ENCODE assay signal across 18 mouse cellular contexts in the genomic region with DNA sequence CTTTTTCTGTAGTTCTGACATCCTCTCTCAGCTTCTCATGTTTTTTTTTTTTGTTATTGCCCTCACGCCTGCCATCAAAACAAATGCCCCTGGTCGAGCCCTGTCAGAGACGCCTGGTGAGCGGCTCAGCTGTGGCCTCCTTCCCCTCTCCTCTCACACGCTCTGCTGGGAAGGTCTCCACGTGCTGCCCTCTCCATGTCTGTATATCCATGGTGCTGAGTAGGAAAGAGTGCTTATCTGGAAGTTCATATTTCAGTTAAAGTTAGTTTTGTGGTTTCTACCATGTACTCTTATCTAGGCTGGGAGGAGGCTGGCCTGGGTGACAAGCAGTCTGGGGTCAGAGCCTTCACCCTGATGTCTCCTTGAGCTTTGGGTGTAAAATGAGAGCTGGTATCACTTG.
DNase-seq lines count a peak whose midpoint lies in the region; ATAC-seq lines count a peak whose summit lies in the region.
"Had no signal": no experiment of that assay in that cellular context is flagged by ENCODE, and none has a peak within 500 bp of the region (broad histone marks: within the 10 kb centered on the region; RNA-seq: fewer than 3 reads in every experiment).

No protein-coding gene starts in this region.

- no peak overlapping the region for H3K4me3 ChIP-seq in heart, embryonic 16.5 days (ENCODE audit: low read length)
- no peak overlapping the region for H3K4me3 ChIP-seq in forebrain, embryonic 10.5 days
- H3K4me3 ChIP-seq: hindbrain, embryonic 12.5 days; limb, embryonic 10.5 days had no signal

- H3K36me3 ChIP-seq in heart, embryonic 16.5 days (ENCODE audit: control insufficient read depth, insufficient read depth) = peaks cover 15% of the 10 kb centered on the region
- no peaks in the 10 kb centered on the region for H3K36me3 ChIP-seq in forebrain, embryonic 10.5 days (replicated peaks)
- H3K36me3 ChIP-seq: hindbrain, embryonic 12.5 days; limb, embryonic 10.5 days had no signal

- H3K9me3 ChIP-seq in heart, embryonic 16.5 days (replicated peaks; ENCODE audit: control insufficient read depth, low read length) = no peaks in the 10 kb centered on the region
- no peaks in the 10 kb centered on the region for H3K9me3 ChIP-seq in forebrain, embryonic 10.5 days
- H3K9me3 ChIP-seq: hindbrain, embryonic 12.5 days; limb, embryonic 10.5 days had no signal

- no peak for ATAC-seq in heart, embryonic 16.5 days (replicated peaks; ENCODE audit: extremely low read depth, insufficient read depth, low FRiP score)
- peak; percentile 45 to 62; a peak in 3 of 4 replicates for ATAC-seq in hematopoietic stem cell, adult 5-6 weeks (replicated peaks in 1 of 2; ENCODE audit: insufficient read depth in 1 of 2, low FRiP score in 2 of 2, low TSS enrichment in 1 of 2, low read depth in 1 of 2, poor library complexity in 2 of 2, severe bottlenecking in 2 of 2)
- peak; percentile 21 for ATAC-seq in megakaryocyte, adult 5-6 weeks (ENCODE audit: poor library complexity, severe bottlenecking)
- no peak for ATAC-seq in inflammation-experienced regulatory T-cells, adult 6 months

- no peaks in the 10 kb centered on the region for H3K27me3 ChIP-seq in heart, embryonic 16.5 days (ENCODE audit: control insufficient read depth, insufficient read depth, low read length)
- H3K27me3 ChIP-seq in forebrain, embryonic 10.5 days (ENCODE audit: poor library complexity, severe bottlenecking) = no peaks in the 10 kb centered on the region
- H3K27me3 ChIP-seq: hindbrain, embryonic 12.5 days had no signal

- H3K4me2 ChIP-seq in heart, embryonic 16.5 days (ENCODE audit: low read depth, low read length) = no peak overlapping the region
- H3K4me2 ChIP-seq: hindbrain, embryonic 12.5 days; lung, embryonic 14.5 days had no signal

- H3K4me1 ChIP-seq in heart, embryonic 16.5 days (ENCODE audit: control insufficient read depth, insufficient read depth, low read length) = peaks cover 22% of the 10 kb centered on the region
- H3K4me1 ChIP-seq in forebrain, embryonic 10.5 days = peaks cover 40% of the 10 kb centered on the region

- 40% methylated on average over 6 of the region's 6 CpGs for WGBS in heart, embryonic 16.5 days
- 80% methylated on average over 6 of the region's 6 CpGs for WGBS in forebrain, embryonic 10.5 days

- H3K27ac ChIP-seq in heart, embryonic 16.5 days (ENCODE audit: low read length) = peak overlapping the region; percentile 19; the same call in 1 of the 2 replicates
- no peak overlapping the region for H3K27ac ChIP-seq in forebrain, embryonic 10.5 days
- H3K27ac ChIP-seq: hindbrain, embryonic 12.5 days; limb, embryonic 10.5 days had no signal

- DNase-seq in heart, adult 11 months = no peak
- DNase-seq in MEL-GATA-1-ER (ENCODE audit: extremely low read depth, low read depth) = peak; percentile 93
- DNase-seq in forebrain, embryonic 10.5 days (ENCODE audit: extremely low spot score, low spot score) = no peak
- no peak for DNase-seq in lung, postnatal 4 days
- DNase-seq: adrenal gland, postnatal 14 days; cerebellum, adult 9-10 months; kidney, adult 11 months; kidney, postnatal 25 days; layer of hippocampus, postnatal 36 days; lung, embryonic 14.5 days; right cerebral cortex, postnatal 4 days; thymus, adult 2 months had no signal

- no peak overlapping the region for H3K9ac ChIP-seq in heart, embryonic 16.5 days (ENCODE audit: low read length)
- H3K9ac ChIP-seq: hindbrain, embryonic 12.5 days; lung, embryonic 14.5 days had no signal

Comparison
In these comparisons a context has a peak if more than half of its experiments do, and no peak if none do; other contexts are left out.
1. ATAC-seq: peak in hematopoietic stem cell, adult 5-6 weeks (2 of 2) and megakaryocyte, adult 5-6 weeks (single experiment); none in heart, embryonic 16.5 days (single experiment) and inflammation-experienced regulatory T-cells, adult 6 months (single experiment).